Mouse (Mus musculus) testis, postnatal 14 days (tissue): ENCODE measurements around the gene Mfsd6.

Source experiments
- DNase-seq: peaks from one replicate; pipeline ENCODE4 v3.0.0; 2021; ENCODE audit warnings: low spot score

Gene Mfsd6

GRCm38 (mm10) chr1:52727056-52727900 is at the start of gene Mfsd6:
Gene Mfsd6, minus strand, starts transcription at chr1:52727462.
- DNase-seq: peak; percentile 27

- no peak for DNase-seq
These were observed 38.2 kb upstream of the Mfsd6 start for GRCm38 (mm10) chr1:52765176-52766111.

- no peak for DNase-seq
These were observed 36.9 kb upstream of the Mfsd6 start for GRCm38 (mm10) chr1:52763894-52764809.

- DNase-seq: no peak
These were observed 30.9 kb upstream of the Mfsd6 start for GRCm38 (mm10) chr1:52758174-52758573.

GRCm38 (mm10) chr1:52754331-52754730 is 27.1 kb upstream of the Mfsd6 start:
- no peak for DNase-seq

- no peak for DNase-seq
These were observed 26.6 kb upstream of the Mfsd6 start for GRCm38 (mm10) chr1:52753828-52754227.

- DNase-seq: no peak
These were observed 25.4 kb upstream of the Mfsd6 start for GRCm38 (mm10) chr1:52752706-52753105.

GRCm38 (mm10) chr1:52751634-52752033 is 24.4 kb upstream of the Mfsd6 start:
- no peak for DNase-seq

- DNase-seq: no peak
These were observed 22.7 kb upstream of the Mfsd6 start for GRCm38 (mm10) chr1:52749978-52750377.

- DNase-seq: peak; percentile 19
These were observed 21.0 kb upstream of the Mfsd6 start for GRCm38 (mm10) chr1:52748260-52748659.

- DNase-seq: no peak
These were observed 15.3 kb upstream of the Mfsd6 start for GRCm38 (mm10) chr1:52742567-52742966.

- no peak for DNase-seq
These were observed 6.9 kb upstream of the Mfsd6 start for GRCm38 (mm10) chr1:52734208-52734607.

GRCm38 (mm10) chr1:52730258-52730657 is 3.0 kb upstream of the Mfsd6 start:
- DNase-seq: no peak

- no peak for DNase-seq
These were observed 1.7 kb upstream of the Mfsd6 start for GRCm38 (mm10) chr1:52728857-52729489.

GRCm38 (mm10) chr1:52726371-52727055 is 749 bp downstream of the Mfsd6 start:
- peak; percentile 8 for DNase-seq

- DNase-seq: no peak
These were observed 4.7 kb downstream of the Mfsd6 start for GRCm38 (mm10) chr1:52722586-52722985.

- no peak for DNase-seq
These were observed 8.2 kb downstream of the Mfsd6 start for GRCm38 (mm10) chr1:52719096-52719495.

GRCm38 (mm10) chr1:52718068-52718748 is 9.1 kb downstream of the Mfsd6 start:
- DNase-seq: no peak

GRCm38 (mm10) chr1:52714451-52714850 is 12.8 kb downstream of the Mfsd6 start:
- no peak for DNase-seq

GRCm38 (mm10) chr1:52714021-52714420 is 13.2 kb downstream of the Mfsd6 start:
- no peak for DNase-seq
